Mouse (Mus musculus): ENCODE measurements around the gene Elfn1.

Elfn1 gene

GRCm38 (mm10) chr5:140019616-140020015 is 111.9 kb downstream of the Elfn1 start:
- DNase-seq (ENCODE audit: extremely low read depth, low read depth), result no peak

- no peak for DNase-seq (ENCODE audit: extremely low read depth, low read depth)
Observed at GRCm38 (mm10) chr5:140021755-140022154, 114.0 kb downstream of the Elfn1 start.

- DNase-seq (ENCODE audit: extremely low read depth, low read depth), result no peak
Observed at GRCm38 (mm10) chr5:140022861-140023260, 115.1 kb downstream of the Elfn1 start.

GRCm38 (mm10) chr5:140023941-140024500 is 116.3 kb downstream of the Elfn1 start:
- no peak for DNase-seq (ENCODE audit: extremely low read depth, low read depth)
